Mouse (Mus musculus) ovary, adult 10 weeks (tissue): ENCODE measurements around the gene Fermt3. TPM values are rescaled to one million over a fixed set of nuclear protein-coding genes. Genes with fewer than 3 reads are reported as not detected.

Experiments used
- polyA plus RNA-seq: library from polyadenylated mRNA; stranded (reverse); fragments of 350-450 nt; fragmentation: Illumina TruSeq; extraction: RNeasy Lipid Tissue Mini Kit (QIAGEN cat#74804); gene quantifications from one replicate; pipeline ENCODE4 v1.2.3, GENCODE M21; 2014

The Fermt3 gene
- not detected for polyA plus RNA-seq

GRCm38 (mm10) chr19:7019191-7019590 is at the start of gene Fermt3:
Gene Fermt3 (minus strand): TSS chr19:7019469.

GRCm38 (mm10) chr19:7056248-7057087 is 37.2 kb upstream of the Fermt3 start, which contains the start of gene Macrod1:
Gene Macrod1 (plus strand): TSS chr19:7056810.

GRCm38 (mm10) chr19:7039841-7040636 is 20.8 kb upstream of the Fermt3 start, which contains the start of gene Stip1:
Gene Stip1 (minus strand): TSS chr19:7039967.

GRCm38 (mm10) chr19:6996006-6996405 is 23.3 kb downstream of the Fermt3 start, which contains the start of the genes Nudt22 and Trpt1:
Gene Nudt22 (minus strand): TSS chr19:6996117.
Gene Trpt1 (plus strand): TSS chr19:6996131.

GRCm38 (mm10) chr19:6992011-6992858 is 27.0 kb downstream of the Fermt3 start, which contains the start of gene Dnajc4:
Gene Dnajc4 (minus strand): TSS chr19:6992572.

GRCm38 (mm10) chr19:6987061-6987903 is 32.0 kb downstream of the Fermt3 start, which contains the start of gene Vegfb:
Gene Vegfb (minus strand): TSS chr19:6987651.

GRCm38 (mm10) chr19:6980381-6981093 is 38.7 kb downstream of the Fermt3 start, which contains the start of gene Fkbp2:
Gene Fkbp2 (minus strand): TSS chr19:6980501.

GRCm38 (mm10) chr19:6975537-6976521 is 43.4 kb downstream of the Fermt3 start, which contains the start of gene Plcb3:
Gene Plcb3 (minus strand): TSS chr19:6976470.

GRCm38 (mm10) chr19:6974211-6975205 is 44.8 kb downstream of the Fermt3 start, which contains the start of gene Ppp1r14b:
Gene Ppp1r14b (plus strand): TSS chr19:6974968.

Other genes starting within 250 kb of the Fermt3 start
- gene Rps6ka4, start 178.8 kb downstream of the Fermt3 start, polyA plus RNA-seq, result not detected
- gene Ccdc88b, start 161.3 kb downstream of the Fermt3 start, polyA plus RNA-seq, result not detected
- 26.0 TPM for gene Trmt112, start 109.8 kb downstream of the Fermt3 start, polyA plus RNA-seq
- gene Prdx5, start 109.4 kb downstream of the Fermt3 start, polyA plus RNA-seq, result 12.0 TPM
- 0.83 TPM for gene Esrra, start 97.7 kb downstream of the Fermt3 start, polyA plus RNA-seq
- gene Catsperz, start 94.1 kb downstream of the Fermt3 start, polyA plus RNA-seq, result not detected
- gene Kcnk4, start 85.0 kb downstream of the Fermt3 start, polyA plus RNA-seq, result not detected
- gene Bad, start 77.6 kb downstream of the Fermt3 start, polyA plus RNA-seq, result 0.71 TPM
- gene Gpr137, start 77.0 kb downstream of the Fermt3 start, polyA plus RNA-seq, result not detected
- 8.7 TPM for gene Ppp1r14b, start 44.5 kb downstream of the Fermt3 start, polyA plus RNA-seq
- gene Plcb3, start 43.0 kb downstream of the Fermt3 start, polyA plus RNA-seq, result 4.2 TPM
- gene Fkbp2, start 39.0 kb downstream of the Fermt3 start, polyA plus RNA-seq, result 12.2 TPM
- gene Vegfb, start 31.8 kb downstream of the Fermt3 start, polyA plus RNA-seq, result 10.9 TPM
- gene Dnajc4, start 26.9 kb downstream of the Fermt3 start, polyA plus RNA-seq, result not detected
- not detected for gene Nudt22, start 23.4 kb downstream of the Fermt3 start, polyA plus RNA-seq
- not detected for gene Trpt1, start 23.3 kb downstream of the Fermt3 start, polyA plus RNA-seq
- 74.7 TPM for gene Stip1, start 20.5 kb upstream of the Fermt3 start, polyA plus RNA-seq
- gene Macrod1, start 37.3 kb upstream of the Fermt3 start, polyA plus RNA-seq, result 1.4 TPM
- gene Flrt1, start 86.3 kb upstream of the Fermt3 start, polyA plus RNA-seq, result 2.1 TPM
- gene Otub1, start 186.8 kb upstream of the Fermt3 start, polyA plus RNA-seq, result 22.1 TPM
- gene Cox8a, start 198.1 kb upstream of the Fermt3 start, polyA plus RNA-seq, result 36.3 TPM
- 15.0 TPM for gene Naa40, start 221.7 kb upstream of the Fermt3 start, polyA plus RNA-seq
- 0.29 TPM for gene Rcor2, start 247.9 kb upstream of the Fermt3 start, polyA plus RNA-seq